Mouse (Mus musculus): ENCODE measurements around the gene Npepl1. TPM values are rescaled to one million over a fixed set of nuclear protein-coding genes. Genes with fewer than 3 reads are reported as not detected.

The Npepl1 gene
- polyA plus RNA-seq, 1 experiment from 2014 or later: 37.8 TPM

- Histone ChIP-seq H3K27me3 (replicated peaks) (no peaks in the 10 kb centered on the region), H3K36me3 (peaks cover 23% of the 10 kb centered on the region), H3K4me1 (peaks cover 23% of the 10 kb centered on the region), H3K4me2 (peak overlapping the region; percentile 93), H3K9ac (peak overlapping the region; percentile 95), H3K9me3 (no peaks in the 10 kb centered on the region), H3K27ac (replicated peaks) (peak overlapping the region; percentile 66), H3K4me3 (peak overlapping the region; percentile 69)
- 0 out of 2 replicates have a peak, but pooled peaks have one; percentile 3 for ATAC-seq (ENCODE audit: extremely low read depth, insufficient number of reproducible peaks, low FRiP score, low TSS enrichment)
- 45% methylated on average over 33 of the region's 33 CpGs for WGBS
These were observed 817 bp downstream of the Npepl1 start for GRCm38 (mm10) chr2:174110783-174111549.

GRCm38 (mm10) chr2:174112931-174113330, 2.8 kb downstream of the Npepl1 start:
- H3K27ac ChIP-seq (replicated peaks): no peak overlapping the region
- H3K27me3 ChIP-seq (replicated peaks): no peaks in the 10 kb centered on the region
- peaks cover 40% of the 10 kb centered on the region for H3K36me3 ChIP-seq
- ATAC-seq (ENCODE audit: extremely low read depth, insufficient number of reproducible peaks, low FRiP score, low TSS enrichment): no peak
- no peak overlapping the region for H3K9ac ChIP-seq
- H3K9me3 ChIP-seq: no peaks in the 10 kb centered on the region
- H3K4me1 ChIP-seq: peaks cover 28% of the 10 kb centered on the region
- H3K4me3 ChIP-seq: no peak overlapping the region
- no peak overlapping the region for H3K4me2 ChIP-seq
- 54% methylated on average over 18 of the region's 18 CpGs for WGBS

- Histone ChIP-seq H3K36me3 (peaks cover 53% of the 10 kb centered on the region), H3K9ac (no peak overlapping the region)
- ATAC-seq (ENCODE audit: extremely low read depth, insufficient number of reproducible peaks, low FRiP score, low TSS enrichment): no peak
These were observed 4.2 kb downstream of the Npepl1 start for GRCm38 (mm10) chr2:174114148-174114864.

GRCm38 (mm10) chr2:174116929-174117328, 6.8 kb downstream of the Npepl1 start:
- Histone ChIP-seq H3K4me3 (no peak overlapping the region), H3K27ac (replicated peaks) (peak overlapping the region; percentile 36), H3K4me2 (peak overlapping the region; percentile 44), H3K9ac (peak overlapping the region; percentile 33; the same call in 1 of the 2 replicates), H3K9me3 (no peaks in the 10 kb centered on the region), H3K4me1 (peaks cover 16% of the 10 kb centered on the region), H3K36me3 (peaks cover 80% of the 10 kb centered on the region), H3K27me3 (replicated peaks) (no peaks in the 10 kb centered on the region)
- 52% methylated on average over 16 of the region's 16 CpGs for WGBS
- no peak for ATAC-seq (ENCODE audit: extremely low read depth, insufficient number of reproducible peaks, low FRiP score, low TSS enrichment)

More at GRCm38 (mm10) chr2:174114148-174114864, 4.2 kb downstream of the Npepl1 start:
- peaks cover 28% of the 10 kb centered on the region for H3K4me1 ChIP-seq
- H3K27me3 ChIP-seq (replicated peaks): no peaks in the 10 kb centered on the region
- no peaks in the 10 kb centered on the region for H3K9me3 ChIP-seq
- H3K4me2 ChIP-seq: no peak overlapping the region
- H3K4me3 ChIP-seq: no peak overlapping the region
- 82% methylated on average over 12 of the region's 12 CpGs for WGBS
- H3K27ac ChIP-seq (replicated peaks): no peak overlapping the region

GRCm38 (mm10) chr2:174118141-174118540, 8.0 kb downstream of the Npepl1 start:
- ATAC-seq (ENCODE audit: extremely low read depth, insufficient number of reproducible peaks, low FRiP score, low TSS enrichment): no peak
- no peak overlapping the region for H3K4me3 ChIP-seq
- no peak overlapping the region for H3K4me2 ChIP-seq
- WGBS: 69% methylated on average over 11 of the region's 11 CpGs
- H3K4me1 ChIP-seq: peaks cover 9% of the 10 kb centered on the region
- H3K27ac ChIP-seq (replicated peaks): no peak overlapping the region
- no peaks in the 10 kb centered on the region for H3K27me3 ChIP-seq (replicated peaks)
- H3K36me3 ChIP-seq: peaks cover 92% of the 10 kb centered on the region
- no peaks in the 10 kb centered on the region for H3K9me3 ChIP-seq
- H3K9ac ChIP-seq: no peak overlapping the region

GRCm38 (mm10) chr2:174119259-174119658, 9.1 kb downstream of the Npepl1 start:
- Histone ChIP-seq H3K36me3 (peaks cover 97% of the 10 kb centered on the region), H3K4me1 (peaks cover 5% of the 10 kb centered on the region), H3K4me2 (no peak overlapping the region), H3K27ac (replicated peaks) (no peak overlapping the region), H3K9ac (no peak overlapping the region), H3K27me3 (replicated peaks) (no peaks in the 10 kb centered on the region), H3K4me3 (no peak overlapping the region), H3K9me3 (peaks cover 2% of the 10 kb centered on the region; the same call in 1 of the 2 replicates)
- WGBS: 90% methylated on average over 11 of the region's 11 CpGs
- ATAC-seq (ENCODE audit: extremely low read depth, insufficient number of reproducible peaks, low FRiP score, low TSS enrichment): no peak

- Histone ChIP-seq H3K27ac (replicated peaks) (no peak overlapping the region), H3K36me3 (peaks cover 95% of the 10 kb centered on the region), H3K9ac (no peak overlapping the region), H3K4me3 (no peak overlapping the region), H3K9me3 (peaks cover 6% of the 10 kb centered on the region; the same call in 1 of the 2 replicates), H3K27me3 (replicated peaks) (no peaks in the 10 kb centered on the region), H3K4me1 (peaks cover 5% of the 10 kb centered on the region), H3K4me2 (no peak overlapping the region)
- 88% methylated on average over 19 of the region's 19 CpGs for WGBS
- ATAC-seq (ENCODE audit: extremely low read depth, insufficient number of reproducible peaks, low FRiP score, low TSS enrichment): no peak
These were observed 10.5 kb downstream of the Npepl1 start for GRCm38 (mm10) chr2:174120631-174121030.

GRCm38 (mm10) chr2:174121411-174121947, 11.3 kb downstream of the Npepl1 start:
- H3K9me3 ChIP-seq: peaks cover 6% of the 10 kb centered on the region; the same call in 1 of the 2 replicates
- ATAC-seq (ENCODE audit: extremely low read depth, insufficient number of reproducible peaks, low FRiP score, low TSS enrichment): no peak
- WGBS: 70% methylated on average over 12 of the region's 12 CpGs
- no peaks in the 10 kb centered on the region for H3K27me3 ChIP-seq (replicated peaks)
- no peak overlapping the region for H3K9ac ChIP-seq
- no peak overlapping the region for H3K4me3 ChIP-seq
- peaks cover 89% of the 10 kb centered on the region for H3K36me3 ChIP-seq
- no peak overlapping the region for H3K27ac ChIP-seq (replicated peaks)
- H3K4me1 ChIP-seq: peaks cover 8% of the 10 kb centered on the region
- H3K4me2 ChIP-seq: no peak overlapping the region

GRCm38 (mm10) chr2:174122331-174122730, 12.2 kb downstream of the Npepl1 start:
- Histone ChIP-seq H3K27me3 (replicated peaks) (no peaks in the 10 kb centered on the region), H3K4me2 (no peak overlapping the region), H3K9me3 (peaks cover 6% of the 10 kb centered on the region; the same call in 1 of the 2 replicates), H3K27ac (replicated peaks) (no peak overlapping the region), H3K4me1 (peaks cover 15% of the 10 kb centered on the region), H3K36me3 (peaks cover 81% of the 10 kb centered on the region), H3K9ac (no peak overlapping the region), H3K4me3 (no peak overlapping the region)
- no peak for ATAC-seq (ENCODE audit: extremely low read depth, insufficient number of reproducible peaks, low FRiP score, low TSS enrichment)
- WGBS: 81% methylated on average over 2 of the region's 2 CpGs

- WGBS: 86% methylated on average over 3 of the region's 3 CpGs
- H3K36me3 ChIP-seq: peaks cover 67% of the 10 kb centered on the region
These were observed 13.6 kb downstream of the Npepl1 start for GRCm38 (mm10) chr2:174123731-174124130.

More at GRCm38 (mm10) chr2:174123731-174124130, 13.6 kb downstream of the Npepl1 start:
- no peaks in the 10 kb centered on the region for H3K27me3 ChIP-seq (replicated peaks)
- peaks cover 13% of the 10 kb centered on the region for H3K4me1 ChIP-seq
- H3K9ac ChIP-seq: no peak overlapping the region
- no peak overlapping the region for H3K27ac ChIP-seq (replicated peaks)
- ATAC-seq (ENCODE audit: extremely low read depth, insufficient number of reproducible peaks, low FRiP score, low TSS enrichment): no peak
- no peak overlapping the region for H3K4me2 ChIP-seq
- H3K9me3 ChIP-seq: peaks cover 6% of the 10 kb centered on the region; the same call in 1 of the 2 replicates
- no peak overlapping the region for H3K4me3 ChIP-seq

Data from heart, embryonic 13.5 days (tissue).